In the genomic region with DNA sequence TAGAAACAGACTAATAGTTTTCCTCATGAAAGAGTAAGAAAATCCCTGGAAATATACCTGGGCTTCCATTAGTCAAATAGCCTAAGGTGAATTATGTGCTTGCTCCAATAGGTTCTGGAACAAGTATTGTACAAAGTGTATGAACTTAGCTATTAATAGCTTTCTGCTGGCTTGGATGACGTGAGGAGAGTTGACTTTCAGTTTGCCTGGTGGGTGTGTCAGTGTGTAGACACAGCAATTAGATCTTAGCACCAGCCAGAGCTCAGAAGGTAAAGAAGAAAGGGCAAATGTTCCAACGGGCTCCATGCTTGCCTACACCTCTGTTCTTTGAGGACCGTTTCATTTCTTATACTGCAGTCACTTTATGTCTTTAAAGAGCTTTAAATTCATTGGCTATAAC, we compare ENCODE assay signal across 18 mouse cellular contexts.
DNase-seq lines count a peak whose midpoint lies in the region; ATAC-seq and TF ChIP-seq lines count a peak whose summit lies in the region.
"Had no signal": no experiment of that assay in that cellular context is flagged by ENCODE, and none has a peak within 500 bp of the region (broad histone marks: within the 10 kb centered on the region; RNA-seq: fewer than 3 reads in every experiment).

No protein-coding gene starts in this region.

- H3K9ac ChIP-seq in kidney, embryonic 16.5 days (replicated peaks; ENCODE audit: low read length): no peak overlapping the region
- no peak overlapping the region for H3K9ac ChIP-seq in stomach, postnatal 0 days (ENCODE audit: low read length)
- H3K9ac ChIP-seq: embryonic facial prominence, embryonic 13.5 days; lung, embryonic 15.5 days; neural tube, embryonic 13.5 days had no signal

- no peaks in the 10 kb centered on the region for H3K4me1 ChIP-seq in kidney, embryonic 16.5 days (ENCODE audit: insufficient read depth, low read length)
- no peaks in the 10 kb centered on the region for H3K4me1 ChIP-seq in stomach, postnatal 0 days (replicated peaks; ENCODE audit: control insufficient read depth, insufficient read depth)
- H3K4me1 ChIP-seq: embryonic facial prominence, embryonic 13.5 days; forebrain, embryonic 10.5 days; lung, embryonic 15.5 days; neural tube, embryonic 13.5 days had no signal

- H3K9me3 ChIP-seq in kidney, embryonic 16.5 days (ENCODE audit: low read length): no peaks in the 10 kb centered on the region
- no peaks in the 10 kb centered on the region for H3K9me3 ChIP-seq in stomach, postnatal 0 days (ENCODE audit: control insufficient read depth, low read length)
- H3K9me3 ChIP-seq: embryonic facial prominence, embryonic 13.5 days; forebrain, embryonic 10.5 days; G1E; lung, embryonic 15.5 days; neural tube, embryonic 13.5 days had no signal

- no peak for TF ChIP-seq CTCF in stomach, postnatal 0 days (IDR thresholded peaks at IDR 0.05; ENCODE audit: low read depth)

- ATAC-seq in kidney, embryonic 16.5 days (ENCODE audit: low FRiP score, low TSS enrichment): no peak
- peak; percentile 94 for ATAC-seq in stomach, postnatal 0 days (ENCODE audit: low FRiP score, low TSS enrichment)

- intact Hi-C loops in heart, postnatal 14 days (cut with DNase I): no loop called here

- peak; percentile 25 to 44 for DNase-seq in heart, adult 18-20 months
- no peak for DNase-seq in heart, postnatal 14 days
- peak; percentile 17 for DNase-seq in kidney, adult 9 months
- DNase-seq in heart, postnatal 4 days: peak; percentile 7
- peak; percentile 42 for DNase-seq in stomach, postnatal 0 days (ENCODE audit: low spot score)
- no peak for DNase-seq in thymus, postnatal 4 days
- DNase-seq: adrenal gland, adult 2 months; cerebellum, adult 18-20 months; layer of hippocampus, postnatal 36 days; left cerebral cortex, postnatal 4 days; thymus, postnatal 25 days had no signal

- no peaks in the 10 kb centered on the region for H3K27me3 ChIP-seq in kidney, embryonic 16.5 days (ENCODE audit: insufficient read depth, low read length)
- H3K27me3 ChIP-seq in stomach, postnatal 0 days (ENCODE audit: control insufficient read depth, insufficient read depth, low read length): no peaks in the 10 kb centered on the region
- H3K27me3 ChIP-seq: embryonic facial prominence, embryonic 13.5 days; lung, embryonic 15.5 days; neural tube, embryonic 13.5 days had no signal

- H3K4me3 ChIP-seq in kidney, embryonic 16.5 days (ENCODE audit: low read length): no peak overlapping the region
- H3K4me3 ChIP-seq in stomach, postnatal 0 days (ENCODE audit: low read depth, low read length): no peak overlapping the region
- H3K4me3 ChIP-seq: embryonic facial prominence, embryonic 13.5 days; forebrain, embryonic 10.5 days; lung, embryonic 15.5 days; neural tube, embryonic 13.5 days had no signal

- no peak for TF ChIP-seq EP300 in stomach, postnatal 0 days (optimal IDR thresholded peaks at IDR 0.05)

- 61% methylated on average over 3 of the region's 3 CpGs for WGBS in kidney, embryonic 16.5 days
- WGBS in stomach, postnatal 0 days: 47% methylated on average over 3 of the region's 3 CpGs

- H3K36me3 ChIP-seq in kidney, embryonic 16.5 days (ENCODE audit: insufficient read depth, low read length): no peaks in the 10 kb centered on the region
- no peaks in the 10 kb centered on the region for H3K36me3 ChIP-seq in stomach, postnatal 0 days (ENCODE audit: control insufficient read depth, insufficient read depth, low read length)
- H3K36me3 ChIP-seq: embryonic facial prominence, embryonic 13.5 days; forebrain, embryonic 10.5 days; G1E; lung, embryonic 15.5 days; neural tube, embryonic 13.5 days had no signal

- no peak overlapping the region for H3K27ac ChIP-seq in kidney, embryonic 16.5 days (ENCODE audit: low read length)
- no peak overlapping the region for H3K27ac ChIP-seq in stomach, postnatal 0 days (replicated peaks)
- H3K27ac ChIP-seq: embryonic facial prominence, embryonic 13.5 days; forebrain, embryonic 10.5 days; lung, embryonic 15.5 days; neural tube, embryonic 13.5 days had no signal

- H3K4me2 ChIP-seq in kidney, embryonic 16.5 days (replicated peaks; ENCODE audit: low read depth, low read length): no peak overlapping the region
- no peak overlapping the region for H3K4me2 ChIP-seq in stomach, postnatal 0 days (replicated peaks; ENCODE audit: low read depth)
- H3K4me2 ChIP-seq: embryonic facial prominence, embryonic 13.5 days; liver, embryonic 11.5 days; lung, embryonic 15.5 days; neural tube, embryonic 13.5 days had no signal

Comparison
In these comparisons a context has a peak if more than half of its experiments do, and no peak if none do; other contexts are left out.
1. DNase-seq: peak in heart, adult 18-20 months (2 of 2), kidney, adult 9 months (single experiment), heart, postnatal 4 days (single experiment) and stomach, postnatal 0 days (single experiment); none in heart, postnatal 14 days (0 of 2) and thymus, postnatal 4 days (single experiment).